Mouse (Mus musculus) kidney, postnatal 25 days (tissue): Measurements from ENCODE around the gene Lims1.
"Not testable (repeated sequence)": the region's sequence is repeated elsewhere in the genome, so short reads cannot be mapped to it uniquely, and the experiment has no call there.

Experiments used
- DNase-seq, 2 experiments: peaks; one replicate each; pipeline ENCODE4 v3.0.0; 2021; ENCODE audit warnings: mixed read lengths in 2 of 2

The Lims1 gene

GRCm38 (mm10) chr10:58323028-58323991 is at the start of gene Lims1:
Gene Lims1 (plus strand): TSS chr10:58323466.
- peak; percentile 99 for DNase-seq

GRCm38 (mm10) chr10:58282238-58282637 is 41.0 kb upstream of the Lims1 start:
- DNase-seq, result no peak

GRCm38 (mm10) chr10:58290742-58291141 is 32.5 kb upstream of the Lims1 start:
- DNase-seq, result no peak

GRCm38 (mm10) chr10:58294246-58294645 is 29.0 kb upstream of the Lims1 start:
- DNase-seq, result no peak

- no peak for DNase-seq
Observed at GRCm38 (mm10) chr10:58295605-58296004, 27.7 kb upstream of the Lims1 start.

GRCm38 (mm10) chr10:58304996-58305395 is 18.3 kb upstream of the Lims1 start:
- no peak for DNase-seq

- no peak for DNase-seq
Observed at GRCm38 (mm10) chr10:58306897-58307296, 16.4 kb upstream of the Lims1 start.

- DNase-seq, result no peak
Observed at GRCm38 (mm10) chr10:58310791-58311190, 12.5 kb upstream of the Lims1 start.

GRCm38 (mm10) chr10:58312887-58313286 is 10.4 kb upstream of the Lims1 start:
- DNase-seq, result no peak

- DNase-seq, result no peak
Observed at GRCm38 (mm10) chr10:58320881-58321280, 2.4 kb upstream of the Lims1 start.

- no peak for DNase-seq
Observed at GRCm38 (mm10) chr10:58322361-58323027, 772 bp upstream of the Lims1 start.

GRCm38 (mm10) chr10:58326271-58326670 is 3.0 kb downstream of the Lims1 start:
- no peak for DNase-seq

GRCm38 (mm10) chr10:58327836-58328235 is 4.6 kb downstream of the Lims1 start:
- not testable (repeated sequence) for DNase-seq

- peak; percentile 62 to 82 for DNase-seq
Observed at GRCm38 (mm10) chr10:58328517-58329108, 5.3 kb downstream of the Lims1 start.

- DNase-seq, result no peak
Observed at GRCm38 (mm10) chr10:58330635-58331034, 7.4 kb downstream of the Lims1 start.

- DNase-seq, result no peak
Observed at GRCm38 (mm10) chr10:58331741-58332140, 8.5 kb downstream of the Lims1 start.

GRCm38 (mm10) chr10:58333414-58333813 is 10.1 kb downstream of the Lims1 start:
- DNase-seq, result no peak

GRCm38 (mm10) chr10:58336156-58336555 is 12.9 kb downstream of the Lims1 start:
- no peak for DNase-seq

- not testable (repeated sequence) for DNase-seq
Observed at GRCm38 (mm10) chr10:58337091-58337490, 13.8 kb downstream of the Lims1 start.

- peak in 1 of 2 experiments; percentile 40 for DNase-seq
Observed at GRCm38 (mm10) chr10:58338590-58338989, 15.3 kb downstream of the Lims1 start.

- DNase-seq, result peak; percentile 56 to 75
Observed at GRCm38 (mm10) chr10:58341685-58342084, 18.4 kb downstream of the Lims1 start.

- DNase-seq, result no peak
Observed at GRCm38 (mm10) chr10:58342199-58342598, 18.9 kb downstream of the Lims1 start.

GRCm38 (mm10) chr10:58343552-58343951 is 20.3 kb downstream of the Lims1 start:
- DNase-seq, result no peak
